Mouse (Mus musculus): Measurements from ENCODE around the gene Tubg1.

DNA sequence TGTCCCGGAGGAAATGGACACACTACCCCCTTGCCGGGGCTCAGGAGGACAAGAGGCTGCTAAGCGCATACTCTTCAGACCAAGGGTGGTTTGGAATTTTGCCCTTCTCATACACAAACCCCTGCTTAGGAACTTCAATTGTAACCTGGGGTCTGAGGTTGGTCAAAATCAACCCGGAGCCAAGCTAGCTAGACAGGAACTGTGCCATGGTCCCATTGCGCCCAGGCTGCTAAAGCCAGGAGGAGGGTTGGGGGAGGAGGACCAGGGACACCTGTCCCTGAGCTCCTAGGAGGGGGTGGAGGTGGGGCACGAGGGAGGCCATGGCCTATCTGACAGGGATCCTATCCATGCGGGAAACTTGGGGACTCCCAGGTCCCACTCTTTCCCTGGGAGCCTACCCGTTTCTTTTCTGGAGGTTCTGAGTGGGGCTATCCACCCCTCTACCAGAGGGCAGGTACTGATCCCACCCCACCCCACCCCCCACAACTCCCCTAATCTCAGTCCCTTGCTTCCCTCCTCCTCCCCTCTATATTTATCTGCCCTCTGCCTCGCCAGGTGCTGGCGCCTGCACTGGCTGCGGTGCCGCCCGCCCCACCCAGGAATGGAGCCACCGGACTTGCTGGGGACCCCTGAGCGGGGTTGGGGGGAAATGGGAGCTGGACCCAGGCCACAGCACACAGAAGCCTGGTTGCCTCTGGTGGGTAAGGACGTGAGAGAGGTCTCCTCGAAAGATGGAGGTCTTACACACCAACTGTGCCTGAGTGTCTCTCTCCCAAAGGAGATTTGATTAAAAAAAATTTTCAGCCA lies 49.8 kb downstream of the Tubg1 start:
- TF ChIP-seq E2F4 (IDR thresholded peaks at IDR 0.05; ENCODE audit: insufficient read depth) (no peak), POLR2A (IDR thresholded peaks at IDR 0.05; ENCODE audit: insufficient read length, low read depth) (no peak), TCF3 (IDR thresholded peaks at IDR 0.05; ENCODE audit: insufficient read length, low read depth) (no peak), MAX (IDR thresholded peaks at IDR 0.05; ENCODE audit: low read depth) (no peak), TCF12 (IDR thresholded peaks at IDR 0.05; ENCODE audit: insufficient read depth, poor library complexity, severe bottlenecking) (no peak)
